22 mouse cellular contexts compared by ENCODE assay signal in the genomic region with DNA sequence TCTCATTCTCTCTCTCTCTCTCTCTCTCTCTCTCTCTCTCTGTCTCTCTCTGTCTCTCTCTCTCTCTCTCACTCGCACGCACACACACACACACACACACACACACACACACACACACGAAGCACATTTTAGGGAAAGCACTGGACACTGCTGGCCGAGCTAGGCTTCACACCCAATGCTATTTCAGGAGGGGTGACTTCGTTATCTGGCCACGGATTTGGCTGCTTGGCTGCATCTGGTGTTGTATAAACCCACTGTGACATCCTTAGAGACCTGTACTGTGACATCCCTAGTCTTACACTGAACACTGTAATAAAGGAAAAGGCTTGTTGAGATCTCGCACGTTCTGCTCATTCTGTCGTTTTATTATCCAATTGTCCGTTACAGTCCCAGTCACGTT.
A peak's percentile ranks its signal among the peaks of the same experiment; 100 is the strongest.
DNase-seq lines count a peak whose midpoint lies in the region; ATAC-seq lines count a peak whose summit lies in the region.
"Had no signal": no experiment of that assay in that cellular context is flagged by ENCODE, and none has a peak within 500 bp of the region (broad histone marks: within the 10 kb centered on the region; RNA-seq: fewer than 3 reads in every experiment).

No protein-coding gene starts in this region.

- peaks cover 11% of the 10 kb centered on the region; the same call in 1 of the 2 replicates for H3K4me1 ChIP-seq in neural tube, embryonic 13.5 days (replicated peaks)
- peaks cover 34% of the 10 kb centered on the region for H3K4me1 ChIP-seq in heart, embryonic 13.5 days
- H3K4me1 ChIP-seq in neural tube, embryonic 15.5 days = 0 out of 2 replicates have a peak, but pooled peaks cover 4% of the 10 kb centered on the region

- peak overlapping the region; percentile 52 for H3K27ac ChIP-seq in neural tube, embryonic 13.5 days (replicated peaks)
- peak overlapping the region; percentile 62; the same call in 1 of the 2 replicates for H3K27ac ChIP-seq in heart, embryonic 13.5 days (replicated peaks)
- 0 out of 2 replicates have a peak overlapping the region, but pooled peaks have one; percentile 51 for H3K27ac ChIP-seq in neural tube, embryonic 15.5 days (replicated peaks)
- H3K27ac ChIP-seq: hindbrain, embryonic 13.5 days; kidney, postnatal 0 days; limb, embryonic 10.5 days; macrophage; midbrain, embryonic 15.5 days had no signal

- no peak overlapping the region for H3K4me2 ChIP-seq in neural tube, embryonic 13.5 days
- H3K4me2 ChIP-seq in heart, embryonic 13.5 days = no peak overlapping the region
- no peak overlapping the region for H3K4me2 ChIP-seq in neural tube, embryonic 15.5 days
- H3K4me2 ChIP-seq: hindbrain, embryonic 13.5 days; midbrain, embryonic 15.5 days had no signal

- WGBS in neural tube, embryonic 13.5 days = 76% methylated on average over 11 of the region's 11 CpGs
- WGBS in heart, embryonic 13.5 days = 61% methylated on average over 11 of the region's 11 CpGs
- 59% methylated on average over 11 of the region's 11 CpGs for WGBS in neural tube, embryonic 15.5 days

- 0 out of 2 replicates have a peak, but pooled peaks cover 7% of the 10 kb centered on the region for H3K36me3 ChIP-seq in neural tube, embryonic 13.5 days
- peaks cover 18% of the 10 kb centered on the region for H3K36me3 ChIP-seq in heart, embryonic 13.5 days
- no peaks in the 10 kb centered on the region for H3K36me3 ChIP-seq in neural tube, embryonic 15.5 days
- H3K36me3 ChIP-seq: limb, embryonic 10.5 days; midbrain, embryonic 15.5 days had no signal

- peak; percentile 9; the same call in 1 of the 2 replicates for ATAC-seq in neural tube, embryonic 13.5 days (ENCODE audit: low read depth)
- no peak for ATAC-seq in heart, embryonic 13.5 days (ENCODE audit: extremely low read depth, insufficient number of reproducible peaks, low FRiP score, low TSS enrichment)
- no peak for ATAC-seq in neural tube, embryonic 15.5 days (ENCODE audit: low FRiP score)
- ATAC-seq: activated CD4-positive, CD25-positive, alpha-beta regulatory T cell, adult 4 months; forebrain, embryonic 14.5 days; inflammation-experienced regulatory T-cells, adult 6 months; midbrain, embryonic 15.5 days had no signal

- peak; percentile 66 for DNase-seq in gastrocnemius, adult 18-20 months (ENCODE audit: low spot score)
- DNase-seq in gastrocnemius, postnatal 4 days (ENCODE audit: low spot score in 2 of 2) = no peak
- no peak for DNase-seq in neural tube, embryonic 10.5 days (ENCODE audit: extremely low spot score, low spot score)
- no peak for DNase-seq in thymus, postnatal 14 days
- no peak for DNase-seq in cerebellum, adult 11-12 months
- DNase-seq: adrenal gland, adult 8-10 months; cerebellum, postnatal 25 days; embryo, embryonic 11 days; kidney, adult 2 months; right cerebral cortex, postnatal 14 days; spleen, adult 18-20 months had no signal

- peaks cover 6% of the 10 kb centered on the region; the same call in 1 of the 2 replicates for H3K9me3 ChIP-seq in neural tube, embryonic 13.5 days
- H3K9me3 ChIP-seq in heart, embryonic 13.5 days = 0 out of 2 replicates have a peak, but pooled peaks cover 12% of the 10 kb centered on the region
- 0 out of 2 replicates have a peak, but pooled peaks cover 5% of the 10 kb centered on the region for H3K9me3 ChIP-seq in neural tube, embryonic 15.5 days (replicated peaks)
- H3K9me3 ChIP-seq: limb, embryonic 10.5 days had no signal

- H3K9ac ChIP-seq in neural tube, embryonic 13.5 days = no peak overlapping the region
- no peak overlapping the region for H3K9ac ChIP-seq in heart, embryonic 13.5 days
- no peak overlapping the region for H3K9ac ChIP-seq in neural tube, embryonic 15.5 days (replicated peaks)
- H3K9ac ChIP-seq: hindbrain, embryonic 13.5 days; midbrain, embryonic 15.5 days had no signal

- no peak overlapping the region for H3K4me3 ChIP-seq in neural tube, embryonic 13.5 days
- no peak overlapping the region for H3K4me3 ChIP-seq in heart, embryonic 13.5 days
- H3K4me3 ChIP-seq in neural tube, embryonic 15.5 days (replicated peaks) = no peak overlapping the region
- H3K4me3 ChIP-seq: hindbrain, embryonic 13.5 days; limb, embryonic 10.5 days; midbrain, embryonic 15.5 days had no signal

- H3K27me3 ChIP-seq in neural tube, embryonic 13.5 days = no peaks in the 10 kb centered on the region
- H3K27me3 ChIP-seq in heart, embryonic 13.5 days (replicated peaks) = no peaks in the 10 kb centered on the region
- H3K27me3 ChIP-seq in neural tube, embryonic 15.5 days (replicated peaks) = no peaks in the 10 kb centered on the region
- H3K27me3 ChIP-seq: hindbrain, embryonic 13.5 days; midbrain, embryonic 15.5 days had no signal
